Mouse (Mus musculus) liver, postnatal 0 days (tissue): ENCODE data around the gene Akap2.

ENCODE experiments used
- CTCF ChIP-seq: sonication (generic); IDR thresholded peaks from 2 replicates; pipeline ENCODE4 v1.5.1; 2016; ENCODE audit warnings: antibody characterized with exemption, low read depth
- EP300 ChIP-seq: IDR thresholded peaks from 2 replicates; pipeline ENCODE4 v1.6.1; 2016; ENCODE audit warnings: antibody characterized with exemption, low read depth, mild to moderate bottlenecking

- TF ChIP-seq CTCF (no peak), EP300 (no peak)
Measured at GRCm38 (mm10) chr4:57690001-57690400, 27.5 kb upstream of the Akap2 start.
